Mouse (Mus musculus) intestine, embryonic 16.5 days (tissue): ENCODE measurements around the gene Cela3a. TPM values are rescaled to one million over a fixed set of nuclear protein-coding genes. Genes with fewer than 3 reads are reported as not detected.
A peak's percentile ranks its signal among the peaks of the same experiment; 100 is the strongest.

Source experiments
- ATAC-seq: fragments of 200-750 bp; cut with Nextera tagmentation; 2 replicates; pipeline ENCODE4 v1.8.0; 2017; ENCODE audit warnings: moderate TSS enrichment, moderate library complexity
- H3K27ac ChIP-seq: fragments of 300-500 bp; sonication (generic); 2 replicates; pipeline ENCODE4 v1.5.1; 2014; ENCODE audit warnings: mild to moderate bottlenecking, low read length
- H3K27me3 ChIP-seq: fragments of 300-500 bp; sonication (generic); replicated peaks from 2 replicates; pipeline ENCODE4 v1.6.1; 2014; ENCODE audit warnings: low read length, control low read depth, mixed read lengths; ENCODE audit not compliant: control insufficient read depth, insufficient read depth
- H3K36me3 ChIP-seq: fragments of 300-500 bp; sonication (generic); 2 replicates; pipeline ENCODE4 v1.6.1; 2014; ENCODE audit warnings: low read length, control low read depth; ENCODE audit not compliant: control insufficient read depth, insufficient read depth
- H3K4me1 ChIP-seq: fragments of 300-500 bp; sonication (generic); 2 replicates; pipeline ENCODE4 v1.6.1; 2014; ENCODE audit warnings: low read length, control low read depth, mixed read lengths; ENCODE audit not compliant: control insufficient read depth, insufficient read depth
- H3K4me2 ChIP-seq: fragments of 300-500 bp; sonication (generic); 2 replicates; pipeline ENCODE4 v1.6.1; 2014; ENCODE audit warnings: low read depth, low read length, control low read depth
- H3K4me3 ChIP-seq: fragments of 300-500 bp; sonication (generic); 2 replicates; pipeline ENCODE4 v1.5.1; 2014; ENCODE audit warnings: mild to moderate bottlenecking, low read length
- H3K9ac ChIP-seq: fragments of 300-500 bp; sonication (generic); 2 replicates; pipeline ENCODE4 v1.6.1; 2014; ENCODE audit warnings: low read depth, low read length
- H3K9me3 ChIP-seq: fragments of 300-500 bp; sonication (generic); 2 replicates; pipeline ENCODE4 v1.6.1; 2016; ENCODE audit warnings: low read length, control low read depth; ENCODE audit not compliant: control insufficient read depth
- WGBS: fragments of 180-500 bp; shearing (Covaris S2); extraction: QIAGEN DNeasy Blood & Tissue Kit; methylation state at CpG from one replicate; pipeline ENCODE4 v1.1.7; 2014; 5-methylcytosine and 5-hydroxymethylcytosine counted together
- polyA plus RNA-seq: library from polyadenylated mRNA; unstranded; fragments of >200 nt; fragmentation: Nextera tagmentation; extraction: Ambion mirVana; gene quantifications from 2 replicates; pipeline ENCODE4 v1.2.1, GENCODE M21; 2015

The Cela3a gene
- polyA plus RNA-seq, 1 experiment from 2014 or later, result 0.26 TPM

DNA sequence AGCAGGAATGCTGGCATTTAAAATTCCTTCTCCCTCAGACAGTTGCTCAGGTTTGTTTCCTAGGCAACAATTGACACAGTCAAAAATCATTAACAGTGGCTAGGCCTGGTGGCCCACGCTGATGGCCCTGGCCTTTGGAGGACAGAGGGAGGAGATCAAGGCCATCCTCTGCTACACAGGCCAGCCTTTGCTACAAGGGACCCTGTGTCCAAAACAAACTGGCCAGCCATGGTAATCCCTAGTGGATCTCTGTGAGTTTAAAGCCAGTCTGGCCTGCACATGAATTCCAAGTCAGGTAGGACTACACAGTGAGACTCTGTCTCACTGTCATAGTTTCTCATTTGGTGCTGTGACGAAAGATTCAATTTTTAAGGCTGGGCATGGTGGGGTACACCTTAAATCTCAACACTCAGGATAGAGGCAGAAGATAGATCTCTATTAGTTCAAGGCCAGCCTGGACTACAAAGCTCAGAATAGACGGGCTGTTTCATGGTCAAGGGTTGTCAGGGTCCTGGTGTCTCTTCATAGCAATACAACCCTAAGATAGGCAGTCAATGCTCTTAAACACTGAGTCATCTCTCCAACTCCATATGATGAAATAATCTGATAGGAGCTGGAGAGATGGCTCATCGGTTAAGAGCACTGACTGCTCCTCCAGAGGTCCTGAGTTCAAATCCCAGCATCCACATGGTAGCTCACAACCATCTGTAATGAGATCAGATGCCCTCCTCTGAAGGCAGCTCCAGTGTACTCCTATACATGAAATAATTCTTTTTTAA, 31.9 kb downstream of the Cela3a start:
- no peak for ATAC-seq
- H3K9ac ChIP-seq, result no peak overlapping the region; the same call in 1 of the 2 replicates
- H3K36me3 ChIP-seq, result no peaks in the 10 kb centered on the region
- H3K27ac ChIP-seq, result no peak overlapping the region
- H3K4me2 ChIP-seq, result no peak overlapping the region
- peaks cover 13% of the 10 kb centered on the region for H3K4me1 ChIP-seq
- no peaks in the 10 kb centered on the region for H3K27me3 ChIP-seq
- H3K4me3 ChIP-seq, result no peak overlapping the region
- H3K9me3 ChIP-seq, result no peaks in the 10 kb centered on the region
- 73% methylated on average over 4 of the region's 4 CpGs for WGBS

DNA sequence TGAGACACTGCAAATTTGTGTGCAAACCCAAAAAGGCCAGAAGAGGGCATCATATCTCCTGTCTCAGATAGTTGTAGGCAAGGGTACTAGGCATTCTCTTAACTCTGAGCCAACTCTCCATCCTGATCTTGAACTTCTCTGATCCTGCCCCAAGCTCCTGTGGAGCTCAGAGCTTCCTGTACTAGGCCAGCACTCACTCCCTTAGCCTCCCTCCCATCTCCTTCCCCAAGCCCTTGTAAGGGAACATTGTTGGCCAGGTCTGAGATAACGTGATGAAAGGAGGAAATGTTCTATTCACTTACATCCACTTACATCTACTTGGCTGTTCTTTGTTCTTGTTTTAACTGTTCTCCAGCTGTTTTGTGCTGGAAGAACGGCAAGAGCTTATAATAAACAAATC, 32.8 kb downstream of the Cela3a start:
- 55% methylated on average over 2 of the region's 2 CpGs for WGBS
- Histone ChIP-seq H3K36me3 (no peaks in the 10 kb centered on the region), H3K4me3 (no peak overlapping the region), H3K27ac (no peak overlapping the region), H3K9me3 (no peaks in the 10 kb centered on the region), H3K4me1 (peaks cover 13% of the 10 kb centered on the region), H3K27me3 (no peaks in the 10 kb centered on the region), H3K9ac (no peak overlapping the region), H3K4me2 (no peak overlapping the region)
- ATAC-seq, result no peak

DNA sequence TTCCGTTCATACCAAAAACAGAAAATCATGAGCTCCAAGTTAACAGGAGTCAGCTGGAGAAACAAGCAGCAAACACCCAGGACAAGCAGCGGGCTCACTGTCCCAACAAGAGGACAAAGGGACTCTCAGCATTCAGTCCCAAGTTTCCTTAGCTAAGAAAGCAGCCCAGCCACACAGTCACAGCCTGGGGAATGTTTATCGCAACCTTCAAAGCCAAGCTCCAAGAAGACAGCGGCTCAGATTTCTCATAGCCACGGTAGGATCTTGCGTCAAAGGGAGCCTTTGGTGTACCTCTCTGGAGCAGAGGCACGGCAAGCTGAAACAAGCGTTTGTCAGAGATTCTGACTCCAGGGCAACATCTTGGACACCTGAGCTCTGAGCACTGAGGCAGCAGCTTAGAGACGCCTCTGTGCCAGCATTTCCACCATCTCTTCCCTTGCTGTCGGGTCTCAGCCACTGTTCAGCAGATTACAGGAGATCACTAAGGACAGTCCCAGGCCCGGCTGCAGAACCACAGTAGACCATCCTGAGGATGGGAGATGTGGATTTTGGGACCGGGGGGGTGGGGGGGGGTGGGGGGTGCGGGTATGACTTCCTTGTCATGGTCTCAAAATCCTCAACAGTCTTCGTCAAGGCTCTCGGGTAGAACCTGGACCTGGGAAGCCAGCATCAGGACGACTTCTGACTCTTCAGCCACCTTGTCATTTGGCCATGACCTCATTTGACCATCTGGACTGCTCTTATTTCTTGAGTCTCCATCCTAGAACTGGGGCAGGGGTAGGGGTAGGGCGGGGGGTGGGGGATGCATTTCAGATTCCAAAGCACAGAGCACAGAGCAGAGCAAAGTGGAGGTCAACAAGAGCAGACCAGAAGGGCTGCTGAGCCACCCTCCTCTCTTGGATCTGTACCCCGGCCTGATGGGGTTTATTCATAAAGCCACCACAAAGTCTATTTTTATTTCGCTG, 34.0 kb downstream of the Cela3a start:
- Histone ChIP-seq H3K9ac (no peak overlapping the region), H3K27ac (no peak overlapping the region)
- WGBS, result 51% methylated on average over 19 of the region's 19 CpGs

GRCm38 (mm10) chr4:137373711-137374110, 35.9 kb downstream of the Cela3a start:
- Histone ChIP-seq H3K9me3 (no peaks in the 10 kb centered on the region), H3K4me1 (peaks cover 12% of the 10 kb centered on the region), H3K36me3 (no peaks in the 10 kb centered on the region), H3K27ac (peak overlapping the region; percentile 40), H3K9ac (0 out of 2 replicates have a peak overlapping the region, but pooled peaks have one; percentile 16), H3K4me3 (no peak overlapping the region), H3K4me2 (no peak overlapping the region), H3K27me3 (no peaks in the 10 kb centered on the region)
- WGBS, result 64% methylated on average over 6 of the region's 6 CpGs
- no peak for ATAC-seq

More for the DNA sequence above, 34.0 kb downstream of the Cela3a start:
- Histone ChIP-seq H3K9me3 (no peaks in the 10 kb centered on the region), H3K4me1 (peaks cover 8% of the 10 kb centered on the region), H3K27me3 (no peaks in the 10 kb centered on the region), H3K4me2 (no peak overlapping the region), H3K4me3 (no peak overlapping the region), H3K36me3 (no peaks in the 10 kb centered on the region)
- ATAC-seq, result no peak

GRCm38 (mm10) chr4:137371596-137372523, 37.7 kb downstream of the Cela3a start:
- peak; percentile 82 for ATAC-seq
- Histone ChIP-seq H3K4me2 (peak overlapping the region; percentile 38), H3K9ac (0 out of 2 replicates have a peak overlapping the region, but pooled peaks have one; percentile 17), H3K27me3 (no peaks in the 10 kb centered on the region), H3K4me1 (peaks cover 26% of the 10 kb centered on the region), H3K4me3 (0 out of 2 replicates have a peak overlapping the region, but pooled peaks have one; percentile 2), H3K36me3 (no peaks in the 10 kb centered on the region), H3K27ac (peak overlapping the region; percentile 73), H3K9me3 (no peaks in the 10 kb centered on the region)
- 63% methylated on average over 16 of the region's 16 CpGs for WGBS

DNA sequence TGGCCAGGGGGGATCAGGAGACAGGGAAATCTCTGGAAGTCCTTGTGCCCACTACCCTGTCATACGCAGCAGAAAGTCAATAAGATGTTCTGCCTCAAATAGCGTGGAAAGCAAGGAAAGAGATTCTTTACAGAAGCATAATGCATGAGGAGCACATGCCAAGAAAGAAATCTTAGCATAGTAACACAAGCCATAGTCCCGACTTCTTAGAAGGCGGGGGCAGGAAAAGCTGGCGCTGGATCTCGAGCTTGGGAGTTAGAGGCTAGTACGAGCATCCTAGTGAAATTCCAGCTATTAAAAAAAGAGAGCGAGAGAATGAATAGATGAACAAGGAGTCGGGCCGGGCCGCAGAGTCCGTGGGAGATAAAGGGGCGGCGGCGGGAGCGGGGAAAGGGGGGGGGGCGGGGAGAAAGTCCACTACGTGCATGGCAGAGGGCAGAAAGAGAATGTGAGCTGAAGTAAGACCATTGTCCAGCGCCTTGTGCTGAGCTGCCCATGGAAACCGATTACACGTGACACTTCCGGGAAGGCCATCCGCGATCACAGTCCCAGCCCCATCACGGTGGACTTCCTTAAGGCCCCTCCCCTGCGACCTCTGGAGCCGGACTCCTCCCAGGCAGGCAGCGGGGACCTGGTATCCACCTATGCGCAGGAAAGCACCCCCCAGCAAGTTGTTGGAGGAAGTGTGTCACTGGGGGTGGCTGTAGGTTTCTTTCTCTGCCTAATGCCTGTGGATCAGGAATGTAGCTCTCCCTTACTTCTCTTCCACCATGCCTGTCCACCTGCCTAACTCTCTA, 39.4 kb downstream of the Cela3a start:
- 10% methylated on average over 28 of the region's 29 CpGs for WGBS
- H3K4me3 ChIP-seq, result peak overlapping the region; percentile 40
- H3K27me3 ChIP-seq, result no peaks in the 10 kb centered on the region
- peak overlapping the region; percentile 63 for H3K4me2 ChIP-seq
- no peaks in the 10 kb centered on the region for H3K9me3 ChIP-seq
- ATAC-seq, result peak; percentile 57
- peak overlapping the region; percentile 67 for H3K9ac ChIP-seq
- H3K36me3 ChIP-seq, result no peaks in the 10 kb centered on the region
- H3K27ac ChIP-seq, result peak overlapping the region; percentile 60
- peaks cover 23% of the 10 kb centered on the region for H3K4me1 ChIP-seq

DNA sequence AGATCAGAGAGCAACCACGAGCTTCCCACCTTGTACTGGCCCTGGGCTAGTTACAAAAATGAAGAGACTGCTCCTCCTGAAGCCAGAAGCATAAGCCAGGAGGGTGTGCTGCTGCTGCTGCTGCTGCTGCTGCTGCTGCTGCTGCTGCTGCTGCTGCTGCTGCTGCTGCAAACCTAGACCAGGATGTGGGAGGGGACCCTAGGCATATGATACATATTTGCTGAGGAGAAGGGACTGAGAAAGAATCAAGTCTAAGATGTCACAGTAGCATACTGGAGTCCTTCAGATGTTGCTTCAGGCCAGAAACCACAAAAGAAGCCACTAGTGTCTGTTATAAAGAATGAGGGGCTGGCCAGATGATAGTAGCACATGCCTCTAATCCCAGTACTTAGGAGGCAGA, 41.4 kb downstream of the Cela3a start:
- H3K36me3 ChIP-seq, result no peaks in the 10 kb centered on the region
- no peaks in the 10 kb centered on the region for H3K27me3 ChIP-seq
- H3K9ac ChIP-seq, result 0 out of 2 replicates have a peak overlapping the region, but pooled peaks have one; percentile 35
- no peaks in the 10 kb centered on the region for H3K9me3 ChIP-seq
- no peak overlapping the region for H3K4me3 ChIP-seq
- H3K4me2 ChIP-seq, result no peak overlapping the region; the same call in 1 of the 2 replicates
- peak overlapping the region; percentile 73 for H3K27ac ChIP-seq
- WGBS, result 25% methylated on average over 1 of the region's 1 CpGs
- ATAC-seq, result no peak
- H3K4me1 ChIP-seq, result peaks cover 19% of the 10 kb centered on the region
